Mouse (Mus musculus) fat pad, adult 2 months (tissue): ENCODE measurements around the gene Dpp10.
A peak's percentile ranks its signal among the peaks of the same experiment; 100 is the strongest.

ENCODE experiments used
- DNase-seq: peaks from one replicate; pipeline ENCODE4 v3.0.0-alpha.2; 2011; ENCODE audit warnings: low read depth, low spot score; ENCODE audit errors: extremely low read depth

The Dpp10 gene

DNA sequence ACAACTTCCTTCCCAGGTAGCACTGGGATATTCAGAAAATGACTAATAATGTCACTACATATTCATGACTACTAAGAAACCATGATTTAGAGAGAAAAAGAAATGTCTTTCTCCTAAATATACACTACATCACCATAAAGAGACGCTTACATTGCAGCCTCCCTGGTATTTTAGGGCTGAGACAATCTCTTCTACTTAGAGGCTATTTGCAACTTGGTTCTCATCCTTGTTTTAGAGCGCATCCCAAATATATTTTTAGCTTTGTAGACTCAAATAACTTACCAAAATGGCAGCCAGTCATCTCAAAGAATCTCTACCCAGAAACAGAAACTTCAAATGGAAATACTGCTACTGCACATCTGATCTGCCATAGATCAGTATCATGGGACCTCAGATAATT, 121.5 kb downstream of the Dpp10 start:
- no peak for DNase-seq

DNA sequence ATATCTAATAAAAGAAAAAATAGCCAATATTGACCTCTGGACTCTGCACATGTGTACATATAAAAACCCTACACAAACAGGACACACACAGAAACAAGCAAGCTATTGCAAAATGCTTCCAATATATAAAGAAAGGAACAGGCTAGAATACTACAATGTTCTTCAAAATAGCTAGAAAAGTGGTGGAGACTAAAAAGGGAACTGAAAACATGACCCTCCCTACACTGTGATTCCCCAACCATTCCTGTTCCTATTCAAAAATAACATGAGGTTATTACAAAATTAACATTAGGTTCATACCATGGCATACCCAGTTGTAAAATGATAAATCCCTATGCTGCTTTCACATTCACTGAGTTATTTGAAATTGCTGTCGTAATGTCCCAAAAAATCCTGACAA, 125.8 kb downstream of the Dpp10 start:
- DNase-seq, result no peak

DNA sequence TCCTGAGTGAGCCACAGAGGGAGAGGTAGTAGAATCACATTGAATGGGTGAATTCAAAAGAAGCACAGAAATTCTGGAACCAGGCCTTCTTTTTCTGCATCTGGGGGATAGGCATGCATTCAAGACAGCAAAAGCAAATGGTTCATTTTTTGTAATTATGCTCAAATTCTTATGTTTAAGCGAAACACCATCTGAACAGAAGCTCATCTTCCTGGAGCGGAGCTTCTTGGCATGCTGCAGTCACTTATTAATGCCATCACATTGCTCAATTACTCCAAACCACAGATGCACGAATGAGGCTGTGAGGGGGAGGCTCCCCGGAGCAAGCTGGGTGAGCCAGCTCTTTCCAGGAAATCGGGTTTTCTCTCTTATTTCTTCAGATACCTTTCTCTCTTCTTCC, 142.7 kb downstream of the Dpp10 start:
- peak; percentile 8 for DNase-seq

DNA sequence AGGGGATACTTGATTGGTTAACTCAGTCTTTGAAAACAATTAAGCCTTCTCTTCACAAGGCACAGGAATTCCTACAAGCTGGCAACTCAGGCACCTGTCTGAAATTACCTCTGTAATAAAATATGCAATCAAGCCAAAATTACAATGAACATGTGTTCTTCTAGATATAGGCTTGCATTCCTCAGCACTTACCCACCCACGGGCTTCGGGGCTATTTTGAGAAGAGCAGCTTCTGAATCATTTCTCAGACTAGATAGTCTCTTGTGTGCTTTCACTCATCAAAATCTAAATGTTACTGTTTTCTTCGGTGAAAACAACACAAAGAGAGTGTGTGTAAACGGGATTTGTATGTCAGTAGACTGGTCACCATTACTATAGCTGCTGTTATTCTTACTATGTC, 144.1 kb downstream of the Dpp10 start:
- no peak for DNase-seq

DNA sequence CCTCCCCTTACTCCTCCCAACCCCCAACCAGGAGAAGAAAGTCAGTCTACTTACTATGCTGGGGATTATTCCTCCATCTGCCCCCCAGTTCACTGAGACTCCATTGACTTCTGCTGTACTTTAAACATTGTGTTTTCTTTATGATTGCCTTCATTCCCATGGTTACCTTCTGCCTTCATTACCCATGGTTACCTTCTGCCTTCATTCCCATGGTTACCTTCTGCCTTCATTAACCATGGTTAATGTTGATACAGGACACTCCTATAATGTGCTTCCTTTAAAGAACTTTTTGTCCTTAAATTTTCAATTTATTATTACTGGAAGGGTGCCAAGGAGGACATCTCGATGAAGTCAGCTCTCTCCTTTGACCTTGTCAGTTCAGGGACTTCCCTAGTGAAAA, 158.1 kb downstream of the Dpp10 start:
- DNase-seq, result no peak

DNA sequence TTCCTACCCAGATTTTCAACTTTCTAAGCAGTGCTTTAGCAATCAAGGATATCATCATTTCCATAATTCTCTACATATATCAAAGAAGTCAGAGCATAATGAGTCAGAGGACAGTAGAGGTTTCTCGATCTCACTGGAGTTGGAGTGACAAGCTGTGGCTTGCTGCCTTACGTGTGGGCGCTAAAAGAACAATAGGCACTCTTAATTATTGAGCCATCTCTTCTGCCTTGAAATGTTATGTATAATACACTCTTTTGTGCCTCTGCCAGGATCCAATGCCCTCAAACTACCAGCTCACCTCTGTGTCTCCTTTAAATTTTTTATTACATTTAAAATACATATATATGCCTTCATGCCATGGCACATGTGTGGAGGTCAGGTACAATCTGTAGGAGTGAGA, 198.5 kb downstream of the Dpp10 start:
- peak; percentile 92 for DNase-seq

DNA sequence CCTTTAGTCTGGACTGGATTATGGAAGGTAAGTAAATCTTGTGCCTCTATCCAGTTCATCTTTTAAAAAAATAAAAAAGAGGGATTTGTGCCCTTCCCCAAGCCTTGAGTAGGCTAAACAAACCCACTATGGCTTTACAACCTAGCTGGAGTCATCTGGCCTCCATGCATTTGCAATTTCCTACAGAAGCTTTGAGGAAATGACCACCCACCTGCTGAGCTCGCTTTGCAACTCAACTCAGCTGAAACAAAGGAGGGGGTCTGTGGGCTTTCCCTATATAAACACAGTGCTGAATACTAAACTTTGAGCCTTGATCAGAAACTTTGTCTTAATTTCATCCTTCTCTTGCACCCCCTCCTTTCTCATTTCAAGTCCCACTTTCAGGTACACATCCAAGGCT, 244.2 kb downstream of the Dpp10 start:
- DNase-seq, result no peak

DNA sequence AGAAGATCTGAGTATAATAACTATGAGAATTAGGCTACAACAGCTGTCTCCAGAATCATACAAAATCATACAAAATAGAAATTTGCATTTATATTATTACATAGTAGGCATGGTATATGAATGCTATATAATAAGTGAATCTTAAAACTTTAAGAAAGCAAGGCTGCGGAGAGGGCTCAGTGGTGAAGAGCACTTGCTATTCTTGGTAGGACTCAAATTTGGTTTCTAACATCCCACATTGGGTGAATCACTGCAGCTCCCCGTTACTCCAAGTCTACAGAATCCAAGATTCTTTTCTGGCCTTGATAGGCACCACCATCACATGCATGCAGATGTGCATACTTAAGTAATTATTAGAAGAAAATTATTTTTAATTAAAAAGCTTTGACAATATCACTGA, 279.8 kb downstream of the Dpp10 start:
- DNase-seq, result no peak

DNA sequence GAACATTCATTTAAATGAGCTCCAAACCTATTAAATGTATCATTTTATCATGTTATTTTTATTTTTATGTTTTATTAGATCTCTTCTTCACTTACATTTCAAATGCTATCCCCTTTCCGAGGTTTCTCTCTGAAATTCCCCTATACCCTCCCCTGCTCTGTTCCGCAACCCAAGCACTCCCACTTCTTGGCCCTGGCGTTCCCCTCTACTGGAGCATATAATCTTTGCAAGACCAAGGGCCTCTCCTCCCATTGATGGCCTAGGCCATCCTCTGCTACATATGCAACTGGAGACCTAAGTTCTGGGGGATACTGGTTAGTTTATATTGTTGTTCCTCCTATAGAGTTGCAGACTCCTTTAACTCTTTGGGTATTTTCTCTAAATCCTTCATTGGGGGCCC, 283.1 kb downstream of the Dpp10 start:
- DNase-seq, result no peak

DNA sequence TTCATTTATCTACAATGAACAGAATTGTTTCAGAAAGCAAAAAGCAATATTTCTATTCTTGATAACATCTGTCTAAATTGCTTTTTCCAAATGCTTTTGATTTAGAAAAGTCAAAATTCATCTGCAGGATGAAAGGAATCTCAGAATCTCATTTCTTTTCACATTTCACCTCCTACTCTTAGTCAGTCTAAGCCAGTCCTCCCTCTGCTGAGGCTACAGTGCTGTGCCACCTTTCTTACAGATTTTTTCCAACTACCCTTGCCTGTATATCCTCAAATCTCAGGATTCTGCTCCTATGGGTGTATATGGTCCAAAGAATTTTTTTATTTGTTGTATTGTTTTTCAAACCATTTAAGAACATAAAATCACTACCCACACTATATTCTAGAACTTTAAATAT, 289.3 kb downstream of the Dpp10 start:
- no peak for DNase-seq

DNA sequence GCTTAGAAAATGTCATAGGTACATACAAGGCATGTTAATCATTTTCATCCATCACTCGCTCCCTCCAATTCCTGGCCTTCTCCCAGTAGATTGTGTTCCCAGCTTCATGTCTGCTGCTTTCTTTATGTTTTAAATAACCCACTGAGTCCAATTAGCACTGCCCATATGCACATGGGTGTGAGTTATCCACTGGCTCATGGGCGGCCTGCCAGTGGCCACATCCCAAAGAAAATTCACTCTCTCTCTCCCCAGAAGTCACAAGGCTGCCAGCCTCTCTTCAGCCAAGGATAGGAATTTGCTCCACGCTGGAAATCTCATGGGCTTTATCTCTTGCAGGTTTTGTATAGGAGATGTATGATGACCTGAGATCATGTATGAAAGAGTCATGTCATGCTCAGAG, 338.1 kb downstream of the Dpp10 start:
- DNase-seq, result no peak

DNA sequence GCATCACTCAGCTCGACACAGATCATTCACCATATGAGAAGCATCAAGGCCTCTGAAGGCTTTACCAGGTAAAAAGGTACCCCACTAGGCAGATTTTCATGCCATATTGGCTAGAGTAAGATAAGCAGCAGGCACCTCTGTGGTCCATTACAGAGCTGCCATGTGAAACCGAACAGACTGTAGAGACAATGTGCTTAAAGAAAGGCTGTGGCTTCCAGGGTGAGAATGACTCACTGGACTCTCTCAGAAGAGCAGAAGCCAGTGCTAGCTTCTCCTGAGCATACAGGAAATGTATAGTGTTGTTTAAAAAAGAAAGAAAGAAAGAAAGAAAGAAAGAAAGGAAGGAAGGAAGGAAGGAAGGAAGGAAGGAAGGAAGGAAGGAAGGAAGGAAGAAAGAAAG, 386.9 kb downstream of the Dpp10 start:
- no peak for DNase-seq

DNA sequence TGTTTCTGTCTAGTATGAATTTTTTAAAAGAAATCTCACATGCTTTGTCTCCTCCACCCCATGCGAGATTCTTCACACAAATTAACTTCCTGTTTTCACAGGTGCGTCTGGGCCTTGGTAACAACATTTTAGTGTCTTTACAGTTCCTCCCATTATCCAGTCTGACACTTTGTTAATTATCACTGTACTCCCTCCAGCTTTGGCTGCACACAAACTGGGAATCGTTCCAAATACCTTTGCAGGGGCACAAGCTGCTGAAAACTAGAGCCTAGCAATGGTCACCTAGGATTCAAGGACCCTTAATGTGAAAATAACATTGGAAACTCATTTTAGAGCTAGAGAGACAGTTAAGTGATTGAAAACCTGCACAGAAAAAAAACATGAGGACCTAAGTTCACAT, 388.8 kb downstream of the Dpp10 start:
- no peak for DNase-seq

DNA sequence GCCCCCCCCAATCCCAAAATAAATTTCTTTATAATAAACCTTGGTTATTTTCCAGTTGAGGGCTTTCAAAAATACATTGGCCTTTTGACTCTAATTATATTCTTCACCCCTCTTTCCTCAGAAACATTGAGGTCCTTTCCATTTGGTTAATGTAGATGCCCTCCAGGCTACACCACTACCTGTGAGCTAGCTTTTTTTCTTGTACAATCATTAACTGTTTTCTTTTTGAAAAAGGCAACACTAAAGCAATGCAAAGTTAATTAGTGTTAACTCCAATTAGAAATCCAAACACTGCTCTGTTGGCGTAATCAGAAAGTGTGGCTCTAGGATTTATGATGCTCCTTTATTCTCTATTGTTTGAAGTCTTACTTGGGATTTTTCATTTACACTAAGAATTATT, 407.5 kb downstream of the Dpp10 start:
- no peak for DNase-seq

DNA sequence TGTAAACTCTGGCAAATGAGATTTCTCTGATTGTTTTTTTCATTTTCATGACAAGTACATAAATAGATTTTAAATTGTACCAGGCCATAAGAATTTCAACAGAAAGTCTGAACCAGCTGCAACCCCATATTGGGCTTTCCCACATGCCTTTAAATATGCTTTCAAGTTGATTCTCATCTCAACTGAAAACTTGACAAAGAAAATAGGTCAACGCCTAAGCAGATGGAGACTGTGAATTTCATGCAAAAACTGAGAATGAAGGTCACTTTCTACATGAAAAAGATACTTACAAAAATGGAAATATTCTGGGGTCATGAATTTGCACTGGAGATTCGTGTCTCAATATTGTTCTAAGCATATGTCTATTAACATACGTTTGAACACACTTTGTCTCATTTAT, 417.1 kb downstream of the Dpp10 start:
- DNase-seq, result no peak

DNA sequence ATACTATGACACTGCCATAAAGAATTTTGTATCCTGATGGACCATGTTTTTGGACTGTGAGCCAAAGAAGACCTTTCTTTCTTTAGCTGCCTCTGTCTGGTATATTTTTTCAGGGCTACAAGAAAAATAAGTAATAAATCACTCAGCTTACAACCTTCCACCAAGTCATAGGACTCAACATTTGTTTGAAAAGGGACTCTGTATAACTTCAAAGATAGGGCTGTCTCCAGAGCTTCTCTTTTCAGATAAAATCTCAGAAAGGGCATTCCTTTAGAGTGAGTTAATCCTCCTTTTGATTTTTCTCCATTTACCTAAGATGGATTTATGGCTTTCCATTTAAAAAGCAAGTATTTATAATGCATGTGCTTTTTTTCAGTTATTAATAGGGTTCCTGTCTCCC, 460.5 kb downstream of the Dpp10 start:
- no peak for DNase-seq

DNA sequence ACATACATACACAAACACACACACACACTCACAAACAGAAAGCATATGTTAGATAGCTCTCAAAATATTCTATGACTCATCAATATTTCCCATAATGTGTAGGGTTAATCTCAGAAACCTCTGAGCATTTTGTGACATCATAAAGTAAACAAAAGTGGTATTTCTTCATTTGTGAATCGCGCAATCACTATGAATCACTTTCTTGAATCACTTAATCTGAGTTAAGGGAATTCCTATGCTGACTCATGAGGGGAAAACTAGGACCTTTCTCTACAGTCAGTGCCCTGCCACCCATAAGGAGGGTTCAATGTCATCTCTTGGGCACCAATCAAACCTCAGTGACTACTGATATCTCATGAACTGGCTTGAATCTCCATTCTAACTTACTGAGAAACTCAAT, 465.2 kb downstream of the Dpp10 start:
- peak; percentile 11 for DNase-seq

DNA sequence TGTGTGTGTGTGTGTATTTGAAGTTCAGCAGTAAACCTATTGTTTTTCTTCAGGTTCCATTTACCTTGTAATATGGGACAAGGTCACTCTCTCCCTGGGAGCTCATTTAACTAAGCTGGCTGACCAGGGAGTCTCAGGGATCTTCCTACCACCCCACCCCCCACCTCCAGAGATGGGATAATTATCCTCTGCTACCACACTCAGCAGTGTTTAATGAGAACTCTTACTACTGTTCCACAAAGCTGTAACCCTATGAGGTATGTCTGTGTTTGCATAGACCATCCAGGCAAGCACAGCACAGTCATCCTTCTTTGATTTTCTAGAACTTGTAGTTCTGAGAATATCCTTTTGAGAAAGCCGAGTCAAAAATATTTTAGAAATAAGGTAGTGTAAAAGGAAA, 471.6 kb downstream of the Dpp10 start:
- no peak for DNase-seq

DNA sequence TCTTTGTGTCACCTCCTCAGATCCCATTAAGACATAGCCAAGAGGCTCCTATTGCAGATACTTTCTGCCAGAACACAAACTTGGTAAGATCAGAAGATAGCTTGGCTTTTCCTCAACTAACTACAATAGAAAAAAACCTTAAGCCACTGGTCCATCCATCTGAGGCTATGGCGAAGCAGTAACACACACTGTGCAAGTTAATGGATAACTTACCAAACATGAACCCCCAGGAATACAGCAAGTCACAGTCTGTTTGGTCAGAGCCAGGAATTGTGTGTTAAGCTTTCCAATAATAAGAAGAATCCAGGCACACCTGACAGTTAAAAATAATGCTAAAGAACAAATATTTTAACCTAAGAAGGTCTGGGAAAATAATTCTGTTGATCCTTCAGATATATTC, 502.9 kb downstream of the Dpp10 start:
- no peak for DNase-seq

DNA sequence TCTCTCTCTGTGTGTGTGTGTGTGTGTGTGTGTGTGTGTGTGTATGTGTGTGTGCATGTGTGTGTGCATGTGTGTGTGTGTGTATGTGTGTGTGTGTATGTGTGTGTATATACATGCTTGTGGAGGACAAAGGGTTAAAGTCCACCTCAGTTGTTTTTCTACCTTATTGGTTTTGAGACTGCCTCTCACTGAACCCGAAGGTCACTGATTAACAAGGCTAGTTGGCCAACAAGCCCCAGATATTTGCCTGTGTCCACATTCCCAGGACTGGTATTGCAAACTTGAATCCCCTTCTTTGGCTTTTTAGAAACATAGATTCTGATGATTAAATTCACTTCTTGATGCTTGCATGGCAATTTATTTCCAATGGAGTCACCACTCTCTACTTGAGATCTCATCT, 577.6 kb downstream of the Dpp10 start:
- no peak for DNase-seq

DNA sequence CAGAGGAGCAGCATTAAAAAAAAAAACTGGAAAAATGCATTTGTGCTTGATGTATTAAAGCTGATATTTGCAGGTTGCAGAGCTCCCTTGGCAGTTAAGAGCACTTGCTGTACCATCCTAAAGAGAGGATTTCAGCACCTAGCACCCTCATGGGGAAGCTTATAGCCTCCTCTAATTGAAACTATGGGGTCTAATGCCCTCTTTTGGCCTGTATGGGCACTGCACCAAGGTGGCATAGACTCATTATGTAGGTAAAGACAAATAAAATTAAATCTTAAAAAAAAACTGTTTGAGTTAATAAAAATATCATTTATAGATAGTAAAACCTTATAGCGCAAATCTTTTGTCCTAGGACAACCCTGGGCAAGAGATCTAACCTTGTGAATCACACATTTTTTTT, 631.2 kb downstream of the Dpp10 start:
- DNase-seq, result no peak

DNA sequence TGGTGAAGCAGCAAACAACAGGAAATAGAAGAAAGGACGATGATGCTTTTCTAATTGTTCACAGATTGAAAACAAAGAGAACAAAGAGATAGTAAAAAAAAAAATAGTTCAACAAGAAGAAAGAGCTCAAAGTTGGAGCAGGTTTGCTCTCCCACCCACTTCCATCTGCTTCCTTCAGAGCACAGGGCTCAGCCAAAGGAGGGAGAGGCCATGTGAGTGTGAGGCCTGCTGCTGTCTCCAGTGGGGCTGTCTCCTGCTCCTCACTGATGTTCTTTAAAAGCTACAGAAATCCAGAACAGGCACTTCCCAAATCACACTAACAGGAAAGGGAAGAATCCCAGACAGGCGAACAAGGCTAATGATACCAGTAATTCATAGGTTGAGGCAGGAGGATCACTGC, 694.1 kb downstream of the Dpp10 start:
- no peak for DNase-seq

DNA sequence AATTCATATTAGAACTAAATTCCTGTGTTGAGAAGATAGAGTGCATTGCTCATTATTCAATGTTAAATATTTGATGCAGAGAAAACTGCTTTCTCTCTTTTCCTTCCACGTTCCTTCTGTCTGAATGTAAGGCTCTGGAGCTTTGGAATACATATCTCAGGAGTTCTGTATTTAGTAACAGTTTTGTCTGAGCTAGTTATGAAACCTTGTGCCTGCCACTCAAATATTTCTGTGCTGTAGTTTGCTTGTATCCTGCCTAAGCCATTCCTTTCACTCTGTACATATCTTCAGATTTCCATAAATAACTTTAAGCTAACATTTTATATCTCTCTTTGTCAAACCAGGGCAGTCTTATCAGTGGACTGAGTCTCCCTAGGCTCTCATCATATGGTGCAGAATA, 707.5 kb downstream of the Dpp10 start:
- no peak for DNase-seq

DNA sequence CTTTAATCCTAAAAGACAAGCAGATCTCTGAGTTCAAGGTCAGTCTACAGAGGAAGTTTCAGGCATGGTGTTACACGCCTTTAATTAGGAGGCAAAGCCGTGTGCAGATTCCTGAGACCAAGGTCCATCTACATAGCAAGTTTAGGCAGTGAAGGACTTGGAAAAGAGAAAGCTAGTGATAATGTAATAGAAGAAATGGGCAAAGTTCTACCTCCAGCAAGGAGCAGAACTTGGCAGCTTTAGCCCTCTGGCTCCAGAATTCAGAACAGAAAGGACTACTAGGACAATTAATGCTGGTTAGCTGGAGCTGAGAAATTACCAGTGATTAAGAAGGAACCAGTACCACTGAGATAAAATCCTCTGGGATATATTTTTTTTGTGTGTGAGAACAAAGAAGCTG, 728.5 kb downstream of the Dpp10 start:
- no peak for DNase-seq
